Mouse (Mus musculus) layer of hippocampus, postnatal 25 days (tissue): Measurements from ENCODE around the gene Csta1. TPM values are rescaled to one million over a fixed set of nuclear protein-coding genes. Genes with fewer than 3 reads are reported as not detected.
"Not testable (repeated sequence)": the region's sequence is repeated elsewhere in the genome, so short reads cannot be mapped to it uniquely, and the experiment has no call there.

ENCODE experiments used
- DNase-seq, 2 experiments: peaks; one replicate each; pipeline ENCODE4 v3.0.0; 2022; ENCODE audit warnings: mixed read lengths in 2 of 2, low spot score in 1 of 2; ENCODE audit errors: extremely low spot score in 1 of 2
- total RNA-seq, 2 experiments: library from RNA; stranded (reverse); gene quantifications; 2 replicates each; pipeline ENCODE4 v1.2.3; 2021

Gene Csta1
- not detected for total RNA-seq

DNA sequence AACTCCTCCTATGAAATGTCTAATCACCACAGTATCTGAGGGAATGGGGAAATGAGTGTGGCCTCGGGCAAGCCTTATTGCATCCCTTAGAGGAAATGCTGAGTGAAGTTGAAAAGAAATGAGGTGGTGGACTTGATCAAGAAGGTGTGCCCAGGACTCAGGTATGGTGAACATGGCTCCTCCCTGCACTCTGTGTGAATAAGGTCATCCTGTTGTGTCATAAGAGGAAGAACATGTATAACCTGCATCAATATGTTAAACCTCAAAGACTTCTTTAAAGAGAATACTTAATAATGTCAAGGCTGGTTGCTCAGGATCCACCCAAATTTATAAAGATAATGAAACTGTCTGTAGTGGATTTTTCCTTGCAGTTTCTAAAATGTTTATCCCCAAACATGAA, at the start of gene Csta1:
Gene Csta1, minus strand, starts transcription at position 101 of the 400 bp plus-strand sequence.
- no peak for DNase-seq

DNA sequence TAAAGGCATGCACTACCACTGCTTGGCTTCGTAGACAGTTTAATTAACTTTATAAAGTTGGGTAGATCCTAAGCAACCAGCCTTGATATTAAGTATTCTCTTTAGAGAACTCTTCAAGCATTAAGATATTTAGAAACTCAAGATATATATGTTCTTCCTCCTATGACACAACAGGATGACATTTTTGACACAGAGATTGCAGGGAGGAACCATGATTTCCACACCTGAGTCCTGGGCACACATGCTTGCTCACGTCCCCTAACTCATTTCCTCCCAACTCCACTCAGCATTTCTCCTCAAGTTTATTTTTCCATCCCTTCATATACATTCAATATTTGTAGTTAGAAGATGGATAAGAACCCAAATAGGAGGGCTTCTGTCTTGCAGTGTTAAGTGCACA, 48.9 kb upstream of the Csta1 start:
- DNase-seq = no peak

DNA sequence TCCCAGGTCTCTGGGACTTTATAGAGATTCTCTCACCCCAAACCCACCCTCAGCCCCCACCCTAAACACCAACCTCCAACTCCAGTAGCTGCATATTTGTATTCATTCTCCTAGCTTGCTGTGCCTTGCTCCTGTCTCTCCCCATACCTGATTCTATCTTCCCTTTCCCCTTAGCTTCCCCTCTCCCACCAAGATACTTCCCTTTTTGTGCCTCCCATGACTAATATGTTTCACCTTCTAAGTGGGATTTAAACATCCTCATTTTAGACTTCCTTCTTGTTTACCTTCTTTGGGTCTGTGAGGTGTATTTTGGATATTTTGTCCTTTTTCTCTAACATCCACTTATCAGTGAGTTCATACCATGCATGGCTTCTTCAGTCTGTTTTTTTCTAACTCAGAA, 45.1 kb upstream of the Csta1 start:
- DNase-seq = no peak

DNA sequence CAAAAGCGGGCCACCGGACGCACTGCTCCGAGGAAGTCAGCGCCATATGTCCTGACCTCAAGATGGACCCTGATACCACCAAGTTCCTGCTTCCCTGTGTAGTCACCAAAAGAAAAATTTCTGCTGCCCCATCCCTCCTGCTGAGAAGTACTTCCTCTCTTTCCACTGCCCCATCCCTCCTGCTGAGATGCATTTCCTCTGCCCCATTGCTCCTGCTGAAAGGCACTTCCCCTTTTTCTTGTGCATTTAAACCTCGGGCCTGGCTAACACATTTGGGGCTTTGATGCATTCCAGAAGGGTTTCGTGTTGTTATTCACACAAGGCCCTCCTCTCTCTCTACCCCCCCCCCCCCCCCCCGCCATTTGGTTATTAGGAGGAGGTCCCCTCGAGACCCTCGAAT, 36.8 kb upstream of the Csta1 start:
- DNase-seq = not testable (repeated sequence)

DNA sequence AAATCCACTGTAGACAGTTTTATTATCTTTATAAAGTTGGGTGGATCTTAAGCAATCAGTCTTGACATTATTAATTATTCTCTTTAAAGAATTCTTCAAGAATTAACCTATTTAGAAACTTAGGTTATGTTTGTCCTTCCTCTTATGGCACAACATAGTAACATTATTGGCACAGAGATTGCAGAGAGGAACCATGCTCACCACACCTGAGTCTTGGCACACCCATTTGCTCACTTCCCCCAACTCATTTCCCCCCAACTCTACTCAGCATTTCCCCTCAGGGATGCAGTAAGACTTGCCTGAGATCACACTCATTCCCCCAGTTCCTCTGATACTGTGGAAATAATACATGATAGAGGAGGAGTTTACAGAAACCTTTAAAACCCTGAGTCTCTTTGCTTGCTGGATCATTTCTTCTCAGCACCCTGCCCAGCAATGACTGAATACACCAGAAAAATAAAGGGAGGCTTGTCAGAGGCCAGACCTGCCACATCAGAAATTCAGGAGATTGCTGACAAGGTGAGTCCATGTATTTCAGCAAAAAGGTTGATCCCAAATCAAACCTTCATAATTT, 25.4 kb upstream of the Csta1 start, which contains the start of gene Stfa2l1:
Gene Stfa2l1, plus strand, starts transcription at position 410 of the 574 bp plus-strand sequence.
- no peak for DNase-seq

DNA sequence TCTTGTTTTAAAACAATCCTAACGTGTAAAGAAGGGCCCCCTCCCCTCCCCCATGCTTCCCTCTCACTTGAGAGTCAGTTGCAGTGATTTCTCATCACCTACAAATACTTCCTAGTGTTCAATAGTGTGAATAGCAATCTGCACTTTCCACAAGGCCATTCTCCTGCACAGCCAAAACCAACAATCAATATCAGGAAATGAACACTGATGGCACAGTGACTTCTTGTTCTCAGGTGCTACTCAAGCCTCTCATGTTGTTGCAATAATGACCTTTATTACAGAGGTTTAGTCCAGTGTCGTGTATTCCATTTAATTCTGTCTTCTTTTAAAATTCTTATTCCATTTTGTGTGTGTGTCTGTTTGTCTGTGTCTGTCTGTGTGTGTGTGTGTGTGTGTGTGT, 7.2 kb upstream of the Csta1 start:
- no peak for DNase-seq

DNA sequence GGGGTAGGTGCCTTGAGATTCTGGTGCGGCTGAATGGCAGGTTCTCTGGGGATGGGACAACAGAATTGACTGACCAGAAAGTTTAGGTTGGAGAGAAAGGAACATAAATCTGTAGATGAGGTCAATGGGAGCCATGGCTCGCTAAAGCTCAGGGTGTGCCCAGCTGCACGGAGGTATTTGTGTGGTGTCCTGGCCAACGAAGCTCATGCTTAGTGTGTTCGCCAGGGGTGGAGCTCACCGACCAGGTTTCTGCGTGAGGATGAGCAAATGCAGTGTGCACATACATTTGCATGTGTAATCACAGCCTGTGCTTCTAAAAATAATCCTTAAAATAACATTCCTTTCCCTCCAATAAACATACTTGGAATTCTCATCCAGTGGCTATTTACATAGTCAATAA, 2.9 kb downstream of the Csta1 start:
- no peak for DNase-seq

DNA sequence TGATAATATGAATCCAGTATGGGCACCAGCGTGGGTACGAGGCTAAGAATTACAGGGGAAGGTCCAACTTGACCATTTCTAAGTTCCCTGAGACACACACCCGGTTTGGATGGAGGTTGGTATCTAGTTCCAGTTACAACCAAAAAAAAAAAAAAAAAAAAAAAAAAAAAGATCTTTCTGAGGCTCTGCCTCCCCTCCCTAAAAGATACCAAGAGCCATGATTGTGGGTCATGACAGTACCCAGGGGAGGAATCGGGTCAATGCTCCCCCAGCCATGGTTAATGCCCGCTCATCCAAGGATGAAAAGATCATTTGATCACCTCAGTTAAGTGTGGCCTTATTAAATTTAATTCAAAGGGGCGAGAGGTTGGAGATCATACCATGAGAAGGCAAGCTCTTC, 15.3 kb downstream of the Csta1 start:
- DNase-seq = not testable (repeated sequence)

DNA sequence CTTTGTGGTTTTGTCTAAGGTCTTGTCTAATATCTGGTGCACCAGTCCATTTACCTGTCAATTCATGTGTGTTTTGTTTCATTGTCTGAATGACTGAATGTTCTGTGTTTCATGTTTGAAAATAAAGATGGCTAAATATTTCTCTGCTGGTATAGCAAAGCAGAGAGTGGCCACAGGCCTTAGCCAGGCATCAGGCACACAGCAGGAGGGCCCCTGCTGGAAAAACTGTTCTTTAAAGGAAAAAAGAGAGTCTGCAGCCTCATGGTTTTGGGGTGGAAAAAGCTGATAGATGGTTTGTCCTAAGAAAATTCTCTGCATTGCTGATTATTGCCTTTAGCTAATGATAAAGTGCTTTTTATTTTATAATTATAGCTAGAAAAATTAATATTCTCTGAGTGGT, 19.6 kb downstream of the Csta1 start:
- not testable (repeated sequence) for DNase-seq

DNA sequence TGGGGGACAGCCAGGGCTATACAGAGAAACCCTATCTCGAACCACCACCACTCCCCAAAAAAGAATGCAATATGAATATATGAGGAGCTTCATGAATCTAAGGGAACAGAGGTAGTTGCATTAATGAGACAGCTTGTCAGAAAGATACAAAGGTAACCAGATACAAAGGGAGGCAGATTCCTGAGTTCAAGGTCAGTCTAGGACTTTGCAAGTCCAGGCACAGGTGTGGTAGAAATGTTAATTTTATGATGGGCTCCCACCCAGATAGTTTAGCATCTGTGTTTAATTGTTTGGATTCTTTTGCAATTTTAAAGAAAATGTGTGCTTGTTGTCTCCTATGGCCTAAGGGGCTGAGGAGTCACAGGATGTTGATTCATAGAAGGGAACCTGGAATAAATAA, 28.8 kb downstream of the Csta1 start:
- no peak for DNase-seq

DNA sequence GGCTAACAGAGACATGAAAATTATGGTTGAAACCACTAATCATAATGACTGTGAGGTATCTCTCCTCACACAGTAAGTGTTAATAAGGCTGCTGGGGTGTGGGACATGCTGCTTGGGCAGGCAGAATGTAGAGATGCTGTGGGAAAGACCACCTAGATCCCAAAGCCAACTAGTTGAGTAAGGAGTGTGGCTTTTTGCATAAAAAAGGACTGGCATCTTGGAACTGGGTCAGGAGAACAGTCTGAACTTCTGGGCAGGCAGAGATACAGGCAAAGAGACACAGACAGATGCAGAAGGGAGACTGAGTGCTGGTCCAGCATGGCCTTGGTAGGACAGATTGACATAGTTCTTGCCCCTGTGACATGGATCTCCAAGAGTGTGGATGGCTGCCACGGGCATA, 29.5 kb downstream of the Csta1 start:
- DNase-seq = no peak

DNA sequence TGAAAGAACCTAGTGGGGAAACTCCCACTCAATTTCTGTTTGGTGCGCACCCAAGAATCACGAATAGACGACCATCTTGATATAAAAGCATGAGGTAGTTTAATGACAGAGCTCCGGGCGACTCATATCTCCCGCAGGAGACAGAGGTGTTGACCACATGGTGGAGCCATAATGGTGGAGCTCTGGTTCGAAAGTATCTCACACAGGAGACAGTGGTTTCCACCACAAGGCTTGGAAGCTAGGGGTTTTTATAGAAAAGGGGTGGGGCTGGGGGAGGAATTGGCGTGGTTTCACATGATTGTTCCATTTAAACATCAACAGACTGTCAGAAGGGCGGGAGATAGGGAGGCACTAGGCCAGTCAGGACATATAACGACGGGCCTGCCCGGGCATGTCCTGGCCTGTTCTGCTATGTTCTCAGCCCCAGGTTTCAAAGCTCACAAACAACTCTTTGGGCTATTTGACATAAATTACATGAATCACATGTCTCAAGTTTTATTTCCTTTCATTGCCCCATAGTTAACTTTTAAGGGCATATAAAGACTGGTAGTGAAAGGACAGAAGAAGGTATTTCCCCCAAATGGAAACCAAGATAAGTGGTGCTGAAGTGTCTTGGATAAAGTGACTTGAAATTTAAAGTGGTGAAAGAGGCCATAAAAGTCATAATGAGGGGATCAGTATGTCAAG, 33.1 kb downstream of the Csta1 start:
- DNase-seq = not testable (repeated sequence)

DNA sequence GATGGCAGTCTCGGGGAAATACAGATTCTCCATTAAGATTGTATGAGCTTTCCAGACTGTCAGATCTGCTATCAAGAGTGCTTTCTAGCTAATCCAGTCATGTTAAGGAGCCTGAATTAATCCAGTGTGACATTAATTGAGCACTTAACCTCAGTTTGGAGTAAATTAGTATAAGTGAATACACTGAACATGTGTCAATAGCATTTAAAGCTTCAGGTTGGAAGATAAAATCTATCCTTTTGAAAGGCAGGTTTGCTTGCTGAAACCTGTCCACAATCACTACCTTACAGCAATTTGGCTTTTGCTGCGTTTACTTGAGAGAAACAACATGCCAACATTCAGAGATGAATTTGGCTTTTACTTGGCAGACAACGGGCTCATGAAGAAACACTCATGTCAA, 37.0 kb downstream of the Csta1 start:
- DNase-seq = no peak

DNA sequence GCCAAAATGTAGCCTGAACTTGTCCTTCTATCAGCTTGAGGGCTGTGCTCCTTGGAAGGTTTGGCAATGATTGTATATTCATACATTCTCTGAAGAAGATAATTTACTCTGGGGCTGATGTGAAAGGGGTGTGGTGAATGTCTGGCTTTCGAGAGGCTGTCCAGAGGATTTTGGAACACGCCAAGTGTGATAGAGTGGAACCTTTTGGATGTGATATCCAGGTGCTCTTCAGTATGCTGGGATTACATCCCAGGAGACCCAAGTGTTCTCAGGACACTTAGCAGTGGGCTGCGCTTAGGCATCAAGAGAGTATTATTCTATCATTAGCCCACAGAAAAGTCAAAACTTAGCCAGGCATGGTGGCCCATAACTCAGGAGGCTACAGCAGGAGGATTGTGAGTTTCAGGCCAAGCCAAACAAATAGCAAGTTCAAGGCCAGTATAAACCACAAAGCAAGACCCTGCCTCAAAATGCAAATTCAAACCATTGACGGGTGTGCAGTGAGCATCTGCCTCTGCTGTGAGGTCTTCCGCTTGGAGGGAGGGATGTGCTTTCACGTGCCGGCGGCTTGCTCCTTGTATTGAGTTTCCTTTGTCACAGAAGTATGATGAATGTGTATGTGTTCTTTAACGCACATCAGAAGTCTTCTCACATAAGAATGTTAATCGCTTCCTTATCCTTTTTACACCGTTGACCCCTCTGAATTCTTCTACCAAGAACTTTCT, 40.1 kb downstream of the Csta1 start:
- no peak for DNase-seq

DNA sequence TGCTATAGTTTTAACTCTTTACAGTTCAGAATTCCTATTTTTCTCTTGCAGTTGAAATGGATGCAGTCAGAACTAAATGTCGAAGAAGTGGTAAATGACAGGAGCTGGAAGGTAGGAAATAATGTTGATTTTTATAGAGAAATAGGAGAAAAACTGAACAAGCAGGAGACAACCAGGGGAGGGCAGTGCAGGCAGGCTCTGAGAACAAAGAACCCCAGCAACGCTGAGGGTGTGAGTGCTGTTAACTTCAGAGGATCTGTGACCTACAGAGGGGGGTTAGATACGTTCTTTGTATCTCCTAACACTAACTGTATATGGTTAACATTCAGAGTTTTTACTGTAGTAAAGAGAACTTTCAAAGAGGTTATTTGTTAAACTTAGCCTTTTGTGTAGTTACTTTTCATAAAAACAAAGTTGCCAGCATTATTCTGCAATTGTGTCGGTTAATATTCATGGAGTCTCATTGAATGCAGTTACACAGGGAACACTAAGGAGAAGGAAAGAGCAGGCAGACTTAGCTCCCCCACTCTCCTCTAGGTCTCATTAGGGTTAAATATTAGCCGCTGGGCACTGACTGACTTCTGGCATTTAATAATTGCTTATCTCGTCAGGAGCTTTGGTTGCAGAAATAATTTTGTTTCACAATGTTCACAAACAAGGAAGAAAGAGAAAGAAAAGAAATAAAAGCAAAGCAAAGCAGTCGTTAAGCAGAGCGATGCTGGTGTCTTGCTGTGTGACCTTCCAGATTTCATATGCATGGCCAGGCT, 41.0 kb downstream of the Csta1 start:
- DNase-seq = no peak

DNA sequence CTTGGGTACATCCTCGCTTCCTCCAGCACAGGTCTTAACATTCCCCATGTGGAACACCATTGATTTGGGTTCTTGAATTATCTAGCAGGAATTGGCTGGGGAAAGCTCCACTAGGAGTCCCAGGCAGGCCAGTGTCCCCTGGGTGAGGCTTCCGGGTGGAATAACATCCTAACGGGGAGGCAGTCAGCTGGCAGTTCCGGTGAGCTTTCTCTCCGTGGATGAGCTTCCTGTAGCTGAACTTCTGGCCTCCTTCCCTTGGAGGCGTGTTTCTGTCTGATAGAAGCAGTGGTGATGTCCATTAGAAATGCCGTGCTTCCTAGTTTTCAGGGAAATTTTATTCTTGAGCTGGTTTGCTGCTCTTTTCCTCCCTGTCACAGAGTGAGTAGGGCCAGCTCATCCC, 42.0 kb downstream of the Csta1 start:
- DNase-seq = no peak

DNA sequence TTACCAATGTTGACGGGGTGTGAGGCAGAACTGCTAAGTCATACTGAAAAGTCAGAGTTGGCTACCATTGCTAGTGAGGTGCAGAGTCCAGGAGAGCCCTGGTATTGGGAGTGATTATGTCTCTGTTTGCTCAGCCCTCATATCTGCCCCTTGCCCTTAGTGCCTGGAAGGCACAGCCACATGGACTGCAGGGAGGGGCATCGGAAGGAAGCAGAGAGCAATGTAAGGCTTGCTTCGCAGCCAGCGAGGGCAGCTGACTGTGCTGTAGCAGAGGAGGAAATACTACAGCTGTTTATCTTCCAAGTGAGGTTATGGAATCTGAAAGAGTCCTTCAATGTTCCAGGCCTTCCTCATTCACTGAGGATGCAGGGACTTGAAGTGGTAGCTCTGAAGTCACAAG, 43.2 kb downstream of the Csta1 start:
- DNase-seq = no peak

DNA sequence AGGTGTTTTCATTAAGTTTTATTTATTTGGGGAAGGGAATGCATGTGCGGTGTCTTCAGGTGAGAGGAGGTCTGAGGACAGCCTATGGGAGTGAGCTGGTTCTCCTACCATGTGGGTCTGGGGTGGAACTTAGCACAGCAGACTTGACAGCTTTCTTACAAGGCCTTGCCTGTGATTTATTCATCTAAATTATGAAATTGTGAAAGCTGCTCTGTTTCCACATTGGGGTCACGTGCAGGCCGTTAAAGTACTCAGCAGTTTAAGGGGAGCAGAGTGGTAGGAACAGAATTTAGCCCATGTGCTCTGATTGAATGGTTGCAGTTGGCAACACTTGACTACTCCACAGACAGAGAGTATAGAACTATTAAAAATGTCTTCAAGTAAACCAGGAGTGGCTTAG, 51.1 kb downstream of the Csta1 start:
- no peak for DNase-seq

DNA sequence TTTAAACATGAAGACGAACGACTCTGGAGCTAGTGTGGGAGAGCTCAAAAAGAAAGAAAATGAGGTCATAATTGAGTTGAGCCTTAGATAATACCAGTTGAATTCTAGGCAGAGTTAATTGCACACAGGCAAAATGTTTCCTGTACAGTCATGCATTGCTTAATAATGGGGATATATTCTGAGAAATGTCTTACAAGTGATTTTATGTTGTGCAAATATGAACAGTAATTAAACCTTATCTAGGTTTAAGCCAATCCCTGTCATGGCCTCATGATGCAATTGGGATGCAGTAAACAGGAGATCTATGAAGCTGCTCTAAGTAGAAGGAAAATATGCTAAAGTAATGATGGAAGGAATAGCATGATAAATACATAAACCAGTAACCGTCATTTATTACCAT, 56.3 kb downstream of the Csta1 start:
- no peak for DNase-seq

DNA sequence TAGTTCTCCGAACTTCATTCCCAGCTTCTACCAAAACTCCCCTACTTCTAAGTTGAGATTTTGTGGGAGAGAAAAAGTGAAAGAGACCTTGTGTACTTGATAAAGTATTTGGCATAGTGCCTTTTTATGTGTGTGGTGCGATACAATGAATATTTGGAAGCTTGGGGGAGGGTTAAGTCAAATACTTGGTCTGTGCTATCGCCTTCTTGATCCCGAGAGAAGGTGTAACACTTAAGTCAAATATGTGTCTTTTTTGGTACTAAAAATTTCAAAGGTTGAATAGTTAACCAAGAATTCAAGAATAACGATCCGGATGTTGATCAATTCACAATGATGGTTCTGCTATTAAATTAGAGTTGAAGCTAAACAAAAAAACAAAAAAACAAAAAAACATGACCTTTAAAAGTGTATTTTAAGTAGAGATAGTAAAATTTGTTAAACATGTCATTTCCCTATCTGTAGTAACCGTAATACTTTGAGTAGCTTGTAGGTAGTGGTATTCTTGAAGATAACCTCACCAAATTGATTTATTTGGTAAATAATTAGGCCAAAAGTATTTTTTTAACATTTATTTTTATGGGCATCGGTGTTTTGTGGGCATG, 58.5 kb downstream of the Csta1 start:
- DNase-seq = no peak
